Mouse (Mus musculus) lung, postnatal 14 days (tissue): ENCODE results near the gene Mamdc2.
"Not testable (repeated sequence)": the region's sequence is repeated elsewhere in the genome, so short reads cannot be mapped to it uniquely, and the experiment has no call there.

ENCODE experiments used
- DNase-seq: peaks from one replicate; pipeline ENCODE4 v3.0.0; 2021

Mamdc2 gene

GRCm38 (mm10) chr19:23447988-23448497 lies at the start of gene Mamdc2:
Mamdc2 (minus strand) TSS chr19:23448442.
- DNase-seq, result peak; percentile 30

GRCm38 (mm10) chr19:23498011-23498410 lies 49.8 kb upstream of the Mamdc2 start:
- DNase-seq, result no peak

DNA sequence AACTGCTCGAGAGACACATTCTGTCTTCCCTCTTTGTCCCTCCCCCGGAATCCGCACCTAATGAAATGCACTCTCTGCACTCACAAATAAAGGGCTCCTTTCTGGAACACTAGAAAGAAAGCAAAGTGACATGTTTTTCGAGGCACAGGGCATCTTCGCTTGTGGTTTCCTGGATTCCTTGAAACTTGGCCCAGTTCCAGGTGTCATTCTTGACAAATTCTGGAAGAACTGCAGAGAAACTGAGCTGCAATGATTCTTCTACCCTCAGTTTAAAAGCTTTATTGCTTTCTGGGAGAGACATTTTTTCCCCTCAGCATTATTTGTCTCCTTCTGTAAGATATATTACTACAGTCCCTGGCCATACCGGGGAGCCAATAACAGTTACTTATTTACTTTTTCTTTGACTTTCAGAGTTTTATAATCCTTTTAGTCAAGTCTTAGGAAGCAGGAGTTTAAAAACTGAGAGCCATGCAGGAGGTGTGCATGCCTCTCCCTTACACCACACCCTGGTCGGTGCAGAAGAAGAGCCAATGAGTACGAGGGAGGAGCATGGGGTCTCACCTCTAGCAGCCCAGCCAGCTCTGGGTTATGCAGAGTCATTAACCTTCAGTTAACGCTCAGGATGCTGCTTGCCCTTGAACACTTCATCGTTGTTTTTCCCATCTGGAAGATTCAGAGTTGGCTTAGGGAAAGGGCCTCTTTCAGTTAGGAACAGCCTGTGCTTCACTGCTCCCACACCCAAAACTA lies 49.1 kb upstream of the Mamdc2 start:
- DNase-seq, result peak; percentile 35

- no peak for DNase-seq
Observed at GRCm38 (mm10) chr19:23496536-23496935, 48.3 kb upstream of the Mamdc2 start.

GRCm38 (mm10) chr19:23492663-23493062 lies 44.4 kb upstream of the Mamdc2 start:
- peak; percentile 41 for DNase-seq

GRCm38 (mm10) chr19:23490703-23491102 lies 42.5 kb upstream of the Mamdc2 start:
- not testable (repeated sequence) for DNase-seq

GRCm38 (mm10) chr19:23489780-23490179 lies 41.5 kb upstream of the Mamdc2 start:
- DNase-seq, result peak; percentile 10

- no peak for DNase-seq
Observed at GRCm38 (mm10) chr19:23487421-23487820, 39.2 kb upstream of the Mamdc2 start.

DNA sequence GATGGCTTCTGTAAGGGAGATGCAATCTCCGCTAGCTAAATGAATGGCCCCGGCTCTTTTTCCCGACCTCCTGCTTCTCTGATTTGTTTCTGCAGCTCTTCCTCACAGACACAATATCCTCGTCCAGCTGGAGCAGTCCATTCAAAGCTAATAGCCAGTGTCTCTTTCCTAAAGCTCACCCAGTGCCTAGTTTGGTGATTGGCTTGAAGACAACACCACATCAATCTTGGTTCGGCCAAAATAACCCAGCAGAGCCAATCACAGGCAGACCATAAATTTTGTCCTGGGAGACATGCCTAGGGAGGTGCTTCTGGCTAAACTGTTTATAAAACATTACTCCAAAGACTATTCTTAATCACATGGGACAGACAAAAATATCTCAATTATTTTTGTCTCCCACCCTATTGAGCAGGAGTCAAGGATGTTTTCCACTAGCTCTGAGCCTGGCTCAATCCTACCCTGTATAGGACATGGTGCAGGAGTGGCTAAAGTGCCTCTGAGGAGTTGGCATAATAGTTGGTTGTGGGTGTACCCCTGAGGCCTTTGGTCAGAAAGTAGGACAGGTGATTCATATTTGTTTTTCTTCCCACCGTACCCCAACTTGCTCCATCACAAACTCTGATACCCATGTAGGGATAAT lies 38.5 kb upstream of the Mamdc2 start:
- no peak for DNase-seq

DNA sequence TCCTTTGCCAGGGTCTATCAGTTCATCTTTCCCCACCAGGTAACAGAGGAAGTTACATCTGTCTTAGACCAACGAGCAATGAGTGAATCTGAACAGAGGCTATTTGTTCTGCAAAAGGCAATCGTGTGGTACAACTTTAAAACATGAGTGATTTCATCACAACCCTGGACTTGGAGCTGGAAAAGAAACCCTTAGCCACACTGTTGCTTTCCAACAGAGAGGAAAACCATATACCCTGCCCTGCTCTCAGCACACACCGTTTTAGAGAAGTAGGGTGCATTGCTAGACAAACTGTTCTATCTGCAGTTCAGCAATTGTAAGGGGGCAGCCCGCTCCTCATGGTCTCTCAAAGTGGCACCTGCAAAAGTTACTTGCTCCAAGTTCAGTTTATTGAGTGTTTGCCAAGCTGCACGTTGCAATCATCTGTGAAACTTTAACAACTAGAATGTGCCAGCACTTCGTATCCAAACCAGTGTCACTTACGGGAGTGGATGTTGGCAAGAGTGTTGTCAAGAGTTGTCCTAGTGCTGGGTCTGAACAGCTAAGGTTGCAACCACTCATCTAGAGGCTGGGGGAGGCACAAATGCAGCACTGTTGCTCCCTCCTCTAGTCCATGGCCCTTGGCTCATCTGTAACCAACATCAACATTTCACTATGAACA lies 37.8 kb upstream of the Mamdc2 start:
- no peak for DNase-seq

DNA sequence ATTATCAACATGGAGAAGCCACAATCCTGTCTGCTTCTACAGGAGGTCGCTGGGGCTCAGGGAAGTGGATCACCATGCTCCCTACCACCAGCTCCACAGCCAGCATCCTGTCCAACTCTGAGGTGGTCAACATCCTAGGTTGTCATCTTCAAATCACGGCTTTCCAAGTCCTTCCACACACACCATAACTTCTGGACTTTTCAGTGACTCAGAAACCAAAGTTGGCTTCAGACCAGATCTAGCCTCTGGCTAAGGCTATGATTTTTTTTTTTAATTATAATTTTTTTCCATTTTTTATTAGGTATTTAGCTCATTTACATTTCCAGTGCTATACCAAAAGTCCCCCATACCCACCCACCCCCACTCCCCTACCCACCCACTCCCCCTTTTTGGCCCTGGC lies 34.3 kb upstream of the Mamdc2 start:
- not testable (repeated sequence) for DNase-seq

DNA sequence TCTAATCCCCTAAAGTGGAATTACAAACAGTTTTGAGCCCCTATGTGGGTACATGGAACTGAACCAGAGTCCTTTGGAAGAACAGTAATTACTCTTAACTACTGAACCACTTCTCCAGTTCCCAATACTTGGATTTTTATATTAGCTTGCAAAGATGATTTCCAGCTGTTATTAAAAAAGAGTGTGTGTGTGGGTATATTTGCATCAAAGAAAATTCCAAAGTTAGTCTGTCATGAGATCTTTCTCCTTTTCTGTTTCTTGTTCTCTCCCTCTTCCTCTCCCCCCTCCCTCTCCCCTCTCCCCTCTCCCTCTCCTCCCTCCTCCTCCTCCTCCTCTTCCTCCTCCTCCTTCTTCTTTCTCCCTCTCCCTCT lies 31.3 kb upstream of the Mamdc2 start:
- DNase-seq, result no peak

DNA sequence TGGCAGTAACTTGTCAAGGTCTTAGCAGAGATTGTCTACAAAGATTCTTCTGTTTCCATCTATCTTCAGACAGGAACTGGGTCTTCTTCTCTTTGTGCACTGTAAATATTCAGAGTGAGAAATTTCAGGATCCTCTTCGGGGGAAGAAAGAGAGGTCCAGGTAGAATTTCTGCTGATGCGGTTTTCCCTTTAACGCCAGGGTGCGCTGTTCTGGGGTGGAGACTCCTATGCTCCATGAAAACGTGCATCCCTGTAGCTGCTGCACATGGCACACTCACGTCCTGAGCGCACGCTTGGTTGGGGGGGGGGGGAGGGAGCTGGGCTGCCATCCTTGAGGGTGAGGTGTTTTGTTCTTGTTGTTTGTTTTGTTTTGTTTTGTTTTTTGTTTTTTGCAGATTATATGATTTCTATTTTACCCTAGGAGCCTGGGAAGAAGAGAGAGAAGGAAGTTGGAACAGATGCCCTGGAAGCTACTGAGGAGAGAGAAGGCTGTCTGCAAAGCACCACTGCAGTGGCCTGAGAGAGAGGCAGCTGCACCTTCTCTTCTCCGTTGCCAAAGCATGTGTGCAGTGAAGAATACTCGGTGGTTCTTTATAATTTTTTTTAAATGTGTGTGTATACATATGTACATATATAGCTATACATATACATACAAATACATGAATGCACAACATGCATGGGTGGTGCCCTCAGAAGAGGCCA lies 30.8 kb upstream of the Mamdc2 start:
- peak; percentile 54 for DNase-seq

GRCm38 (mm10) chr19:23477826-23478225 lies 29.6 kb upstream of the Mamdc2 start:
- DNase-seq, result peak; percentile 26

DNA sequence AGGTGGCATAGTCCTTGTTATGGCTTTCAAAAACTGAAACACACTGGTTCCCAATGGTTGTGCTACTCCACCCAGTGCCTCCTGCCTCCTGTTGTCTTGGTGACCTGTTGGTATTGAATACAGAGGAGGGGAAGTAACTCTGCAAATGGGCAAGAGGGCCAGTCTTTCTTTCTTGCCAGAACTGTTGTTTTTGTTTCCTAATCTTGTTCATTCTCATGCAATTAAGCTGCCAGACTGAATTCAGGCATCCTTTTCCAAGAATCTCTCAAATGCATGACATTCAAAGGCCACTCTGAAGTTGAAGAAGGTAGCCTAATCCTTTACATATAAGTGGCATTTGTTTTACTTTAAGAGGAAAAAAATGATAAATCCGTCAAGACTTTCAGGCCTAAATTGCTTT lies 19.6 kb upstream of the Mamdc2 start:
- DNase-seq, result no peak

DNA sequence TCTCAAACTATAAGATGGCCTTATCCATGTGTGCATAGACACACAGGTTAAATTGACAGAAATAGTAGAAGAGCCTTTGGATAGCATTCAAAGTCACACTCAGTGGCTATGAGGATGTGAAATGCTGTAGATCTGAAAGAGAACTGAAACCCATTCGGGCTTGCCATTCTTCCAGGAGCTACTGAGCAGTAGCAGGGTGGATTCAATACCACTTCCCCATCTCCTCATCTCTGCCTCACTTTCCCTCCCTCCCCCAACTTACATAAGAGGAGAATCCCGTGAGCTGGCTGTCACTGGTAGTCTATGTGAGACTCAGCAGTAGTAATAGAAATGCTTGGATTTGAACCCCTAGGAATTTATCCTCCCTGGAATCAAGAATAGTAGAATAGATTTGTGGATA lies 18.8 kb upstream of the Mamdc2 start:
- no peak for DNase-seq

GRCm38 (mm10) chr19:23457492-23457891 lies 9.2 kb upstream of the Mamdc2 start:
- no peak for DNase-seq

- no peak for DNase-seq
Observed at GRCm38 (mm10) chr19:23451361-23451760, 3.1 kb upstream of the Mamdc2 start.

DNA sequence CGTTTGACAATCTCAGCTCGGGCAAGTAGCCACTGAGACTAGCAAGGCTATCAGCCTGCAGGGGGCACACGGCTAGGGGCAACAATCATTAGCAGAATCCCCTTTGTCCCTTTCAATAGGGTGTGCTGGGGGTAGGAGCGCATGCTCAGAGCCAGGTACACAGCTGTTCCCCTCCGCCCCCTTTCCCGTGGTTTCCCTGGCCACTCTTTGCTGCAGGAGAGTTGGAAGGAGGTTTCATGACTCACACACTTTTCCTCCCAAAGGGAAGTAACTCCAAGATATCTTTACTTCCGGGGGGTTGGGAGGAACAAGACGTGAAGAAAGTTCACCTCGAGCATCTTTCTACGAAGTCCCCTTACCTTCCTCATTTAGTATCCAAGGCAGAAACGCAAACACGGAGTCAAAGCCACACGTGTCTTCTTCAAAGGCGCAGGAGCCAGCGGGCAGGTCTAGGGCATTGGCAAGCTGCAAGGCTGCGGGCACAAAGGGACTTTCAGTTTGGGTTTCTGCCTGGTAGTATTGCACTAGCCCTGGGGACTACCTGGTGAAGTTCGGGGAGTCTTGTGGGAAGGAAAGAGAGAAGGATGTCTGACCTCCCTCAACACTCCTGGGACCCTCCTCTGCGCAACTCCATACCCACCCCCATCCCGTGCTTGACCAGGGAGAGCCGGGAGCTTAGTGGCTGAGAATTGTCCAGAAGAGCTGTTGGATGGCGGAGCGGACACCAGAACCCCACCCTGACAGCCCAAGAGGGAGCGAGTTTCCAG lies 838 bp downstream of the Mamdc2 start:
- DNase-seq, result peak; percentile 18

DNA sequence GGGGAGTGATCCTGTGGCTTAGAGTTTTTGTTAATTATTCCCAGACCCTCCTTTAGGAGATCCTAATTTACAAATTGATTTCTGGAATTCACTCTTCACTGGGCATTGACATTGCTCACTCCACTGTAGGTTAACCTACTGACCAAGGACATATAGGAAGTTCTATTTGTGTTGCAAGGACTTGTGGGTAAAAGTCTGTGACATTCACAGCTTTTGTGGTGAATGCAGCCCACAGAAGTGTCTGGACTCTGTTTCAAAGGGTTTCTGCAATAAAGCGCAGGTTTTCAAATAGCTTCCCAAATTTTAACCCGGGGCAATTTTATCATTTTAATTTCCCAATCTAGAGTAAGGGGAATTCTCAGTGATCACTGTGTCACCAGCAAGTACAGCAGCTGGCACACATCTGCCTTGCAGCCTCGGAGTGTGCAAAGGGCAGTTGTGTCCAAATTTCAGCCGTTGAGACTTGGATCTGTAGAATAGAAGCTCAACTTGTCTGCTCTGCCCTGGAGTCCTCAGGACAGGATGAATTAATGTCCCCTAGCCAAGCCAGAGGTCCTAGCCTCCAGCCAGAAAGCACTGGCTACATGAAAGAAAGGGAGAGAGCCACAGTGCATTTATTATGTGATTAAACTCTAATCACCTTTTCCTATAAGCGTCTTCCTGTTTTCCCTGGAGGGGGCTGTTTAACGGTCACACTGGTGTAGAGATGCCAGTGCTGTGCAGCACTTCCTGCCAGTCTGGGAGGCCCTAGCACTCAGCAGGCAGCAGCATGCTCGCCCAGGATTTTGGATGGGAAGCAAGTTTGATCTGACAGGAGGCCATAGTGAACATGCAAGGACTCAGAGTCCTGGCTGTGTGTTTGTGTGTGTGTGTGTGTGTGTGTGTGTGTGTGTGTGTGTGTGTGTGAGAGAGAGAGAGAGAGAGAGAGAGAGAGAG lies 3.1 kb downstream of the Mamdc2 start:
- DNase-seq, result peak; percentile 14

GRCm38 (mm10) chr19:23435731-23436130 lies 12.5 kb downstream of the Mamdc2 start:
- DNase-seq, result no peak
